Mouse (Mus musculus) forebrain, embryonic 11.5 days (tissue): ENCODE measurements around the gene Eif2s2. TPM values are rescaled to one million over a fixed set of nuclear protein-coding genes. Genes with fewer than 3 reads are reported as not detected.

Experiments
- ATAC-seq: fragments of 200-750 bp; cut with Nextera tagmentation; replicated peaks from 2 replicates; pipeline ENCODE4 v1.8.0; 2017; ENCODE audit warnings: moderate TSS enrichment; ENCODE audit not compliant: low FRiP score
- DNase-seq: peaks from one replicate; pipeline ENCODE4 v3.0.0-alpha.2; 2017; ENCODE audit warnings: low spot score
- H3K27ac ChIP-seq: fragments of 300-500 bp; sonication (generic); 2 replicates; pipeline ENCODE4 v1.5.1; 2014; ENCODE audit warnings: low read depth, low read length
- H3K27me3 ChIP-seq: fragments of 300-500 bp; sonication (generic); 2 replicates; pipeline ENCODE4 v1.6.1; 2014; ENCODE audit warnings: mild to moderate bottlenecking, low read length, mixed read lengths; ENCODE audit not compliant: control insufficient read depth, insufficient read depth
- H3K36me3 ChIP-seq: fragments of 300-500 bp; sonication (generic); 2 replicates; pipeline ENCODE4 v1.6.1; 2014; ENCODE audit warnings: mild to moderate bottlenecking, low read length, moderate library complexity, mixed read lengths; ENCODE audit not compliant: control insufficient read depth, insufficient read depth
- H3K4me1 ChIP-seq: fragments of 300-500 bp; sonication (generic); replicated peaks from 2 replicates; pipeline ENCODE4 v1.6.1; 2014; ENCODE audit warnings: low read length, mixed read lengths; ENCODE audit not compliant: control insufficient read depth, insufficient read depth
- H3K4me2 ChIP-seq: fragments of 300-500 bp; sonication (generic); 2 replicates; pipeline ENCODE4 v1.6.1; 2014; ENCODE audit warnings: low read depth, mild to moderate bottlenecking, low read length, moderate library complexity, mixed read lengths; ENCODE audit not compliant: severe bottlenecking
- H3K4me3 ChIP-seq: fragments of 300-500 bp; sonication (generic); 2 replicates; pipeline ENCODE4 v1.5.1; 2014; ENCODE audit warnings: low read depth, low read length
- H3K9ac ChIP-seq: fragments of 300-500 bp; sonication (generic); 2 replicates; pipeline ENCODE4 v1.6.1; 2014; ENCODE audit warnings: low read length
- H3K9me3 ChIP-seq: fragments of 300-500 bp; sonication (generic); 2 replicates; pipeline ENCODE4 v1.6.1; 2016; ENCODE audit warnings: low read length, mixed read lengths; ENCODE audit not compliant: control insufficient read depth
- WGBS: fragments of 180-500 bp; shearing (Covaris S2); extraction: QIAGEN DNeasy Blood & Tissue Kit; methylation state at CpG from one replicate; pipeline ENCODE4 v1.1.7; 2014; 5-methylcytosine and 5-hydroxymethylcytosine counted together
- polyA plus RNA-seq: library from polyadenylated mRNA; unstranded; fragments of >200 nt; fragmentation: Nextera tagmentation; extraction: Ambion mirVana; gene quantifications from 2 replicates; pipeline ENCODE4 v1.2.1, GENCODE M21; 2014

The Eif2s2 gene
- polyA plus RNA-seq, 1 experiment from 2014 or later, result 135 TPM

DNA sequence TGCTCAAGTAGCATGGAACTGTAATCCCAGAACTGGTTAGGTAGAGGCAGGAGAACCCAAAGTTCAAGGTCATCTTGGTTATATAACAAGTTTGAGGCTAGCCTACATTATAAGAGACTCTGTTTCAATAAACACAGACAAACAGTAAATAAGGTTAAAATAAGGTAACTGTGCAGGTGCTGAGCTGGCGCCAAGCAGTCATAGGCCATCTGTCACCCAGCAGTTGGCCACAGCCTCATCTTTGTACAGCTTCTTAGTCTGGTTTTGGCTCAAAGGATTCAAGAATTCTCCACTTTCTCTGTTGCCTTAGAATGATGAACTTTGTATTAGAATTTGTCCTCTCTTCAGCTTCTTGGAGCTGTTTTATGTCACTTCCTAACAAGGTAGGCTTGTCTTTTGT is 24.6 kb downstream of the Eif2s2 start:
- H3K9me3 ChIP-seq, result no peaks in the 10 kb centered on the region
- H3K27me3 ChIP-seq, result no peaks in the 10 kb centered on the region
- H3K36me3 ChIP-seq, result peaks cover 17% of the 10 kb centered on the region; the same call in 1 of the 2 replicates
- ATAC-seq, result no peak
- no peak overlapping the region for H3K4me2 ChIP-seq
- no peak for DNase-seq
- no peak overlapping the region for H3K9ac ChIP-seq
- no peaks in the 10 kb centered on the region for H3K4me1 ChIP-seq
- no peak overlapping the region for H3K4me3 ChIP-seq
- H3K27ac ChIP-seq, result no peak overlapping the region
- WGBS, result 100% methylated on average over 1 of the region's 1 CpGs

DNA sequence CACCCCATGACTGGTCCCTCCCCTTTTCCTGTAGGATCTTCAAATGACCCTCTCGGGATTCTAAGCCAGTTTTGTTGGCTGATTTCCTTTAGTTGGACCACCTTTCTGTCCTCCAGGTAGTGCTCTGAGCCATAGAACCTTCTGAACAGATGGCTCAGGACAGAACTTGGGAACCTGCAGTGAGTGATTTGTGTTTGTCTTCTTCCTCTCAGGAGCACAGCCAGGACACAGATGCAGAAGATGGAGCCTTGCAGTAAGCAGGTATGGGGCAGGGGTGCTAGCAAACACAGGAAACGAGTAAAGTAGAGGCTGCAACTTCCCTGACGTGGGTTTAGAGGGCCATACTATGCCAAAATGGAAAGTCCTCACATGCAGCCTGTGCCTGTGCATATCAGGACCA is 27.0 kb downstream of the Eif2s2 start:
- no peaks in the 10 kb centered on the region for H3K9me3 ChIP-seq
- peaks cover 7% of the 10 kb centered on the region; the same call in 1 of the 2 replicates for H3K36me3 ChIP-seq
- no peak overlapping the region for H3K4me3 ChIP-seq
- 82% methylated on average over 3 of the region's 3 CpGs for WGBS
- no peak overlapping the region for H3K27ac ChIP-seq
- no peak overlapping the region for H3K9ac ChIP-seq
- ATAC-seq (no peak), DNase-seq (no peak)
- no peaks in the 10 kb centered on the region for H3K27me3 ChIP-seq
- no peak overlapping the region for H3K4me2 ChIP-seq
- no peaks in the 10 kb centered on the region for H3K4me1 ChIP-seq

DNA sequence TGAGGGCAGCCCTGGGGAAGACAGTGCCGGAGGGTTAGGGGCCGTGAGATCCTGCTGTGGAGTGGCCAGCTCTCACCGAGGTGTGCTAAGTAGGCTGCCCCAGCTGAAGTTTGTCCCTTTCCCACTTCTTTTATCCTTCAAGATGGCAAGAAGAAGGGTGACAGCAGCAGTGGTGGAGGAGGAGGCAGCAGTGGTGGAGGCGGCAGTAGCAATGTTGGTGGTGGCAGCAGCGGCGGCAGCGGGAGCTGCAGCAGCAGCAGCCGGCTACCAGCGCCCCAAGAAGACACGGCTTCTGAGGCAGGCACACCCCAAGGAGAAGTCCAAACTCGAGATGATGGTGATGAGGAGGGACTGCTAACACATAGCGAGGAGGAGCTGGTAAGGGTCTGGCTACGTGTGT is 29.1 kb downstream of the Eif2s2 start:
- H3K27ac ChIP-seq, result no peak overlapping the region
- H3K4me2 ChIP-seq, result no peak overlapping the region
- H3K4me3 ChIP-seq, result no peak overlapping the region
- DNase-seq, result no peak
- no peaks in the 10 kb centered on the region for H3K4me1 ChIP-seq
- H3K36me3 ChIP-seq, result peaks cover 3% of the 10 kb centered on the region; the same call in 1 of the 2 replicates
- 92% methylated on average over 13 of the region's 13 CpGs for WGBS
- H3K27me3 ChIP-seq, result no peaks in the 10 kb centered on the region
- H3K9ac ChIP-seq, result no peak overlapping the region
- H3K9me3 ChIP-seq, result no peaks in the 10 kb centered on the region
- no peak for ATAC-seq

DNA sequence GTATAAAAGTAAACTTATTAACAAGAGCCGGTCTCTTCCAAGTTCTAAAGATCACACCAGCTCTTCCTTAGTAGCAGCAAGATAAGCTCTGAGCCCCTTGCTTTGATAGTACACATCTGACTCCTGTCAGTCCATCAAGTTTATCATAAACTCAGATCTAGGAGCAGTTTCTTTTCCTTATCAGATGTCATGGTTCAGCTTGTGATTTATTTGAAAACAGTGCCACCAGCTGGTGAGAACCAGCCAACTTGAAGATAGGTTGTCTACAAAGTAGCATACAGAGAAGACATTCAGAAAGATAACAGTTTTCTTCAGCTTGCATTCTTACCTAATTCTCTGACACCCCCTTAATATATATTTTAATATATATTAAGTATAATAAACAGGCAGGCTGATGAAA is 37.4 kb downstream of the Eif2s2 start:
- DNase-seq, result no peak
- Histone ChIP-seq H3K27ac (no peak overlapping the region), H3K4me2 (no peak overlapping the region), H3K4me1 (no peaks in the 10 kb centered on the region), H3K4me3 (no peak overlapping the region), H3K9me3 (no peaks in the 10 kb centered on the region), H3K9ac (no peak overlapping the region), H3K36me3 (no peaks in the 10 kb centered on the region; the same call in 1 of the 2 replicates), H3K27me3 (no peaks in the 10 kb centered on the region)
- 94% methylated on average over 1 of the region's 1 CpGs for WGBS
- no peak for ATAC-seq

DNA sequence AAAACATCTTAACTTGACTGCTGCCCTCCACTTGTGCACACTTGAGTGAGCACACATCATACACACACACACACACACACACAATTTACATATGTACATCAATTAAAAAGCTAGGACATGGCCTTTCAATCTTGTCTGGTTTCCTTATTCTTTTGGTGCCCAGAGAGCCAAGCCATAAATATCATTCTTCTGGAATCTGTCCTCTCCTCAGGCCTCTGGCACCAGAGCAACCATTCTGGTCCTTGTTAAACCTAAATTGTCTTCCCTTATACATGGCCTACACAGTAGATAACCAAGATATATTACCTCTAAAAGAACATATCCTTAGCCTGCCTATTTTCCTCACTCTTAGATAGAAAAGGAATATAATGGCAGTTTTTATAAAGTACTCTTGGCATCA is 44.6 kb downstream of the Eif2s2 start:
- ATAC-seq (no peak), DNase-seq (no peak)
- Histone ChIP-seq H3K27ac (no peak overlapping the region), H3K36me3 (no peaks in the 10 kb centered on the region; the same call in 1 of the 2 replicates), H3K9ac (no peak overlapping the region), H3K4me3 (no peak overlapping the region), H3K9me3 (no peaks in the 10 kb centered on the region), H3K27me3 (no peaks in the 10 kb centered on the region), H3K4me1 (no peaks in the 10 kb centered on the region), H3K4me2 (no peak overlapping the region)

DNA sequence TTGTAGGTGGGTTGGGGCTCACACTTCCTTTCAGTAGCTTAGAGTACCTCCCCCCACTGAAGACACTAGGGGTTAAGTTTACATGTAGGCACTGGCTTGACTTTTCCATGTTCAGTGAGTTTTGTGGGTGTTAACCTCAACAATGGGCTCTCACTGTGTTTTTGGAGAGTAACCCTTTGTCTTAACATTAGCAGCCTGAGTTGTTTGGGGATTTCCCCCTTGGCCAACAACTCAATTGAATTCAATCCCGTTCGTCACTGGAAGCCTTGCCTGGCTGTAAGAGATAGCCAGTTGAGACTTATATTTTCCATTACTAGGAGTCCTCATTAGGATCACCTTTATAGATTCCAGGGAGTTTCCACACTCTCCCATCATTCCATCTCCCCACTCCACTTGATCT is 56.2 kb downstream of the Eif2s2 start:
- 91% methylated on average over 2 of the region's 2 CpGs for WGBS
- no peaks in the 10 kb centered on the region; the same call in 1 of the 2 replicates for H3K36me3 ChIP-seq
- ATAC-seq, result no peak

DNA sequence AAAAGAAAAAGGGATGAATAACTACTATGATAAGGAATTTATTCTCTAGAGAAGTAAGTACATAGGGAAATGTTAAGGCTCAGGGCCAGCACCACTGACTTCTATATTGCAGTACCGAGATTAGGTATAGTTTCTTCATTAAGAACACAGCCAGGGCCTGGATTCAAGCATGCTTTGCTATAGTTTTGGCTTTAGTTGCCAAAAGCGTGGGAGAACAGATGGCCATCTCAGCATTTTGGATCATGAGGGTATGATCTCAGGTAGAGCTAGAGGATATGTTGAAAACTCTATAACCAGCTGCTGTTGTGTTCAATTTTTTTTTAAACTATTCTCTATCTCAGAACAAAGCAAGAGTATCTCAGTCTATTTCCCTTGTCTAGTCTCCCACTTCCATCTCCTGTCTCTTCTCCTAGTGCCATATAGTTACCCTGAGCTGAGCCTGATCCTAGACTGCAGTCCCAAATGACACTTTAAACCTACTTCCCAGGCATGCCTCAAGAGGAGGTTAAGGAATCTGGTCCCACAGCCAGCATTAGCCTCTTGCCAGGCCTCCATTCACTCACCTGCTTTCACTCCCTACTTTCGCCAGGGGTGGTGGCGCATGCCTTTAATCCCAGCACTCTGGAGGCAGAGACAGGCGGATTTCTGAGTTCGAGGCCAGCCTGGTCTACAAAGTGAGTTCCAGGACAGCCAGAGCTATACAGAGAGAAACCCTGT is 58.4 kb downstream of the Eif2s2 start:
- 94% methylated on average over 6 of the region's 6 CpGs for WGBS
- ATAC-seq, result no peak

More for the DNA sequence above, 56.2 kb downstream of the Eif2s2 start:
- Histone ChIP-seq H3K4me2 (no peak overlapping the region), H3K27me3 (no peaks in the 10 kb centered on the region), H3K4me1 (no peaks in the 10 kb centered on the region), H3K9me3 (no peaks in the 10 kb centered on the region; the same call in 1 of the 2 replicates), H3K9ac (no peak overlapping the region), H3K4me3 (no peak overlapping the region), H3K27ac (no peak overlapping the region)
- no peak for DNase-seq

DNA sequence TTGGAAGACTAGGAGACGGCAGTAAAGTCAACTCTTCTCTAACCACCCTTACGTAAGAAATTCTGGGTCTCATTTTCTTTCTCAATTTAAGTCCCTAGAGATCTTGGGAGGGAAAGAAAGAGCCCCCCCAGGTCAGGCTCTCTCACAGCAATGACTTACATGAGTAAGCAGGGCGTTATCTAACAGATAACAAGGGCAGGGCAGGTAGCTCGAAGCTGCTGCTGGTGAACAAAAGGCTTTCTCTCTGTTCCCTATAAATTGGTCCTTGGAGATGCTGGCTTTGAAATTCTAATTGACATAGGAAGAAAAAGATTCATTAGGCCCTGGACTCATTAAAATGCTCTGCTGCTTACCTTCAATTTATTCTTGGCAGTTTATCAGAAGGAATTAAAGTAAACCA is 60.3 kb downstream of the Eif2s2 start:
- H3K4me1 ChIP-seq, result no peaks in the 10 kb centered on the region
- H3K9ac ChIP-seq, result no peak overlapping the region
- ATAC-seq, result no peak
- no peak overlapping the region for H3K4me3 ChIP-seq
- H3K4me2 ChIP-seq, result no peak overlapping the region
- whole genome bisulfite sequencing, result 66% methylated on average over 4 of the region's 4 CpGs
- no peak for DNase-seq
- no peaks in the 10 kb centered on the region for H3K36me3 ChIP-seq
- H3K9me3 ChIP-seq, result no peaks in the 10 kb centered on the region
- no peak overlapping the region for H3K27ac ChIP-seq
- H3K27me3 ChIP-seq, result no peaks in the 10 kb centered on the region

More for the DNA sequence above, 58.4 kb downstream of the Eif2s2 start:
- no peaks in the 10 kb centered on the region; the same call in 1 of the 2 replicates for H3K9me3 ChIP-seq
- H3K36me3 ChIP-seq, result no peaks in the 10 kb centered on the region; the same call in 1 of the 2 replicates
- H3K4me3 ChIP-seq, result no peak overlapping the region
- no peaks in the 10 kb centered on the region for H3K27me3 ChIP-seq
- H3K4me1 ChIP-seq, result no peaks in the 10 kb centered on the region
- no peak overlapping the region for H3K27ac ChIP-seq
- no peak for DNase-seq
- H3K4me2 ChIP-seq, result no peak overlapping the region
- H3K9ac ChIP-seq, result no peak overlapping the region

DNA sequence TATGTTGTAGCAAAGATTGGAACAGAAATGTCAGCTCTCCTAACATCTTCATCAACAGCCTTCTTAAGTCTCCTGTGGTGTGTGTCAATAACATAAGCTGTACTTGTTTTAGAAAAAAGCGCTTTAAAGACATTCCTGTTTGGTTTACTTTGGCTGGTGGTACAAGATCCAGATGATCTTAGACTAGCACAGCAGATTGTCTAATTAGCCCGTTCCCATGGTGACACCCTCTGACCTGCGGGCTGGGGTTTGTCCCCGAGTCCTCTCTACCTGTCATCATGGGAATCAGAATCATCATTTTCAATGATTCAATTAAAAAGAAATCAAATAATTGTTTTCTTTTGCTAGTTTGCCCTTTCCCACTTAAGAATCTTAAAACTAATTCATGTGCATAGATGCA is 65.2 kb downstream of the Eif2s2 start:
- Histone ChIP-seq H3K9ac (no peak overlapping the region), H3K27me3 (no peaks in the 10 kb centered on the region), H3K4me3 (no peak overlapping the region), H3K4me1 (no peaks in the 10 kb centered on the region), H3K4me2 (no peak overlapping the region), H3K36me3 (no peaks in the 10 kb centered on the region), H3K27ac (no peak overlapping the region), H3K9me3 (no peaks in the 10 kb centered on the region)
- no peak for ATAC-seq
- DNase-seq, result no peak
- WGBS, result 82% methylated on average over 4 of the region's 4 CpGs
